Mouse (Mus musculus) bone marrow macrophage, adult 2 months (primary cell): ENCODE measurements at regions not wholly inside any gene's neighbourhood (a gene's known extent, or its start where the extent isn't known, plus 50 kb on each side); places are given as distances from the start of the nearest gene placed in this dataset.

Experiments
- CTCF ChIP-seq: IDR thresholded peaks from 2 replicates; pipeline ENCODE4 v1.5.1; 2012; ENCODE audit warnings: low read depth, mild to moderate bottlenecking, low read length, moderate library complexity
- POLR2A ChIP-seq: IDR thresholded peaks from 2 replicates; pipeline ENCODE4 v1.6.1; 2012; ENCODE audit warnings: mild to moderate bottlenecking, low read depth, low read length, borderline replicate concordance

GRCm38 (mm10) chr5:43045860-43046259 lies 187.1 kb upstream of the Cpeb2 start:
- TF ChIP-seq CTCF (no peak), POLR2A (no peak)
